Mouse (Mus musculus) bone marrow, adult 2 months (tissue): ENCODE measurements around the gene Pifo.

Source experiments
- CTCF ChIP-seq: fragments of 200-500 bp; IDR thresholded peaks from 2 replicates; pipeline ENCODE4 v1.5.1; 2011; ENCODE audit warnings: low read length, control low read depth; ENCODE audit not compliant: control insufficient read depth, insufficient read depth
- POLR2A ChIP-seq: fragments of 200-500 bp; IDR thresholded peaks from 2 replicates; pipeline ENCODE4 v1.6.1; 2011; ENCODE audit warnings: low read depth, mild to moderate bottlenecking, control low read depth, low read length, borderline replicate concordance; ENCODE audit not compliant: control insufficient read depth

DNA sequence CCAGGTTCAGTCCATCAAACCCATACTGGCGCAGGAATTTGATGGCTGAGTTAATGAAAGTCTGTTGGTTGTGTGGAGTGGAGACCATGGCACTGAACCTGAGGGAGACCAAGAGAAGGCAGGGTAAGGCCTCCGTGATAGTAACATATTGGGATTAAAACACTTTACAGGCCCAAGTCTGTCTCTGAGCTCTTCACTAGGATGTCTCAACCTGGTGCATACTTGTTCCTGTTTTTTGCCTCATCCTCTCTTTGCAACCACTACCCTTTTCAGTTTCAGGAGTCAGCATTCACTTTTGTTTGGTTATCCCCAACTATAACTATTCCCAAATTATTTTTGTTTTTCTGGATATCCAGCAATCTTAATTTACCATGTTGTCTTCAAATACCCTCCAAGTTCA lies 9.7 kb upstream of the Pifo start:
- no peak for TF ChIP-seq CTCF
- no peak for TF ChIP-seq POLR2A
